Mouse (Mus musculus) CH12.LX (cell line): ENCODE measurements around the gene Pigr. TPM values are rescaled to one million over a fixed set of nuclear protein-coding genes. Genes with fewer than 3 reads are reported as not detected.

ENCODE experiments used
- DNase-seq: peaks from one replicate; pipeline ENCODE4 v3.0.0-alpha.2; 2013; ENCODE audit errors: extremely low read depth
- H3K27ac ChIP-seq: 2 replicates; pipeline ENCODE4 v1.5.1; 2012; ENCODE audit warnings: low read depth, mild to moderate bottlenecking, control low read depth, moderate library complexity; ENCODE audit not compliant: insufficient read depth
- H3K27me3 ChIP-seq: replicated peaks from 2 replicates; pipeline ENCODE3; 2012; ENCODE audit warnings: inconsistent platforms
- H3K36me3 ChIP-seq, 2 experiments: replicated peaks in 1 of 2; 2 replicates each; pipeline versions ENCODE3 to v1.6.1; 2012; ENCODE audit warnings: inconsistent platforms in 1 of 2, low read length in 1 of 2, mild to moderate bottlenecking in 1 of 2, mixed read lengths in 1 of 2, moderate library complexity in 1 of 2; ENCODE audit not compliant: control insufficient read depth in 1 of 2, insufficient read depth in 1 of 2
- H3K4me1 ChIP-seq, 2 experiments: 2 replicates each; pipeline ENCODE4 v1.6.1; 2012; ENCODE audit warnings: inconsistent platforms in 1 of 2, moderate library complexity in 1 of 2; ENCODE audit not compliant: insufficient read depth in 2 of 2, control insufficient read depth in 1 of 2
- H3K4me2 ChIP-seq: 2 replicates; pipeline ENCODE4 v1.6.1; 2012; ENCODE audit warnings: low read depth, mild to moderate bottlenecking, control low read depth; ENCODE audit not compliant: poor library complexity, insufficient read depth, severe bottlenecking
- H3K4me3 ChIP-seq, 3 experiments: fragments of 150-350 bp in 1 of 3; sonication (generic) in 1 of 3; replicated peaks in 1 of 3; 2 replicates each; pipeline versions ENCODE3 to v1.5.1; 2011 to 2012; ENCODE audit warnings: low read depth in 2 of 3, low read length in 2 of 3, mild to moderate bottlenecking in 2 of 3, moderate library complexity in 2 of 3, control low read depth in 1 of 3, improper control_type of control experiment in 1 of 3, inconsistent platforms in 1 of 3, mixed read lengths in 1 of 3; ENCODE audit not compliant: poor library complexity in 1 of 3
- H3K79me2 ChIP-seq: replicated peaks from 2 replicates; pipeline ENCODE4 v1.6.1; 2012; ENCODE audit warnings: mild to moderate bottlenecking, moderate library complexity; ENCODE audit not compliant: control insufficient read depth, poor library complexity, insufficient read depth, severe bottlenecking; ENCODE audit errors: extremely low read depth
- H3K9ac ChIP-seq: 2 replicates; pipeline ENCODE4 v1.6.1; 2012; ENCODE audit warnings: low read depth, mild to moderate bottlenecking, control low read depth, moderate library complexity; ENCODE audit not compliant: insufficient read depth
- H3K9me3 ChIP-seq: replicated peaks from 2 replicates; pipeline ENCODE3; 2012; ENCODE audit warnings: low read length, inconsistent platforms, mixed read lengths
- BHLHE40 ChIP-seq: IDR thresholded peaks from 2 replicates; pipeline ENCODE4 v1.6.1; 2011; ENCODE audit warnings: mild to moderate bottlenecking, low read depth, low read length, improper control_type of control experiment
- CHD1 ChIP-seq: IDR thresholded peaks from 2 replicates; pipeline ENCODE4 v1.6.1; 2012; ENCODE audit warnings: low read depth, low read length, improper control_type of control experiment, inconsistent platforms
- CHD2 ChIP-seq: IDR thresholded peaks from 2 replicates; pipeline ENCODE4 v1.6.1; 2011; ENCODE audit warnings: low read length, improper control_type of control experiment
- CTCF ChIP-seq, 2 experiments: IDR thresholded peaks in 1 of 2; conservative IDR thresholded peaks in 1 of 2; 2 replicates each; pipeline ENCODE4 v1.5.1; 2011 to 2012; ENCODE audit warnings: low read depth in 2 of 2, low read length in 2 of 2, improper control_type of control experiment in 1 of 2, inconsistent platforms in 1 of 2, mild to moderate bottlenecking in 1 of 2, moderate library complexity in 1 of 2
- E2F4 ChIP-seq: IDR thresholded peaks from 2 replicates; pipeline ENCODE4 v1.6.1; 2011; ENCODE audit warnings: low read depth, low read length, improper control_type of control experiment; ENCODE audit not compliant: insufficient replicate concordance
- ELF1 ChIP-seq: IDR thresholded peaks from 2 replicates; pipeline ENCODE4 v1.6.1; 2014; ENCODE audit warnings: low read depth, mild to moderate bottlenecking, inconsistent platforms, low read length, improper control_type of control experiment
- EP300 ChIP-seq: IDR thresholded peaks from 2 replicates; pipeline ENCODE4 v1.6.1; 2011; ENCODE audit warnings: low read length, improper control_type of control experiment
- ETS1 ChIP-seq: conservative IDR thresholded peaks from 2 replicates; pipeline ENCODE4 v1.6.1; 2012; ENCODE audit warnings: low read depth, mild to moderate bottlenecking, inconsistent platforms, low read length, improper control_type of control experiment, moderate library complexity
- GABPA ChIP-seq: IDR thresholded peaks from 2 replicates; pipeline ENCODE4 v1.6.1; 2012; ENCODE audit warnings: low read depth, low read length, improper control_type of control experiment, inconsistent platforms; ENCODE audit not compliant: insufficient replicate concordance
- HCFC1 ChIP-seq: IDR thresholded peaks from 2 replicates; pipeline ENCODE4 v1.6.1; 2012; ENCODE audit warnings: low read depth, mild to moderate bottlenecking, inconsistent platforms, low read length, improper control_type of control experiment
- IRF4 ChIP-seq: IDR thresholded peaks from 2 replicates; pipeline ENCODE4 v1.6.1; 2014; ENCODE audit warnings: low read depth, mild to moderate bottlenecking, inconsistent platforms, low read length, improper control_type of control experiment
- JUN ChIP-seq: IDR thresholded peaks from 2 replicates; pipeline ENCODE4 v1.6.1; 2011; ENCODE audit warnings: low read depth, mild to moderate bottlenecking, low read length, improper control_type of control experiment, moderate library complexity; ENCODE audit not compliant: insufficient read depth
- JUND ChIP-seq: conservative IDR thresholded peaks from 2 replicates; pipeline ENCODE4 v1.6.1; 2011; ENCODE audit warnings: low read depth, low read length, improper control_type of control experiment
- KAT2A ChIP-seq: IDR thresholded peaks from 2 replicates; pipeline ENCODE4 v1.6.1; 2012; ENCODE audit warnings: low read length, improper control_type of control experiment, inconsistent platforms; ENCODE audit not compliant: insufficient replicate concordance
- MAFK ChIP-seq: IDR thresholded peaks from 2 replicates; pipeline ENCODE4 v1.6.1; 2011; ENCODE audit warnings: low read length, improper control_type of control experiment; ENCODE audit not compliant: insufficient replicate concordance
- MAX ChIP-seq: IDR thresholded peaks from 2 replicates; pipeline ENCODE4 v1.6.1; 2011; ENCODE audit warnings: low read length, improper control_type of control experiment
- MAZ ChIP-seq: IDR thresholded peaks from 2 replicates; pipeline ENCODE4 v1.6.1; 2012; ENCODE audit warnings: low read depth, mild to moderate bottlenecking, inconsistent platforms, low read length, improper control_type of control experiment, moderate library complexity
- MEF2A ChIP-seq: IDR thresholded peaks from 2 replicates; pipeline ENCODE4 v1.6.1; 2014; ENCODE audit warnings: low read depth, mild to moderate bottlenecking, inconsistent platforms, low read length, improper control_type of control experiment, borderline replicate concordance
- MXI1 ChIP-seq: IDR thresholded peaks from 2 replicates; pipeline ENCODE4 v1.6.1; 2011; ENCODE audit warnings: mild to moderate bottlenecking, low read depth, low read length, improper control_type of control experiment
- MYC ChIP-seq: IDR thresholded peaks from 2 replicates; pipeline ENCODE4 v1.6.1; 2011; ENCODE audit warnings: low read depth, mild to moderate bottlenecking, improper control_type of control experiment, low read length
- NELFE ChIP-seq: IDR thresholded peaks from 2 replicates; pipeline ENCODE4 v1.6.1; 2011; ENCODE audit warnings: low read depth, low read length, improper control_type of control experiment
- NRF1 ChIP-seq: IDR thresholded peaks from 2 replicates; pipeline ENCODE4 v1.6.1; 2014; ENCODE audit warnings: low read depth, mild to moderate bottlenecking, inconsistent platforms, low read length, improper control_type of control experiment, moderate library complexity
- PAX5 ChIP-seq: IDR thresholded peaks from 2 replicates; pipeline ENCODE4 v1.6.1; 2012; ENCODE audit warnings: low read length, inconsistent platforms, mixed read lengths
- POLR2A ChIP-seq: IDR thresholded peaks from 2 replicates; pipeline ENCODE4 v1.6.1; 2011; ENCODE audit warnings: low read depth, mild to moderate bottlenecking, improper control_type of control experiment, low read length
- POLR2AphosphoS2 ChIP-seq: IDR thresholded peaks from 2 replicates; pipeline ENCODE4 v1.6.1; 2011; ENCODE audit warnings: low read depth, low read length, improper control_type of control experiment
- RAD21 ChIP-seq: IDR thresholded peaks from 2 replicates; pipeline ENCODE4 v1.6.1; 2011; ENCODE audit warnings: low read depth, mild to moderate bottlenecking, low read length, improper control_type of control experiment, moderate library complexity
- RCOR1 ChIP-seq: conservative IDR thresholded peaks from 2 replicates; pipeline ENCODE4 v1.6.1; 2012; ENCODE audit warnings: low read depth, mild to moderate bottlenecking, inconsistent platforms, low read length, improper control_type of control experiment
- SIN3A ChIP-seq: IDR thresholded peaks from 2 replicates; pipeline ENCODE4 v1.6.1; 2012; ENCODE audit warnings: low read length, improper control_type of control experiment, inconsistent platforms
- SMC3 ChIP-seq: IDR thresholded peaks from 2 replicates; pipeline ENCODE4 v1.6.1; 2011; ENCODE audit warnings: low read depth, low read length, improper control_type of control experiment
- TBP ChIP-seq: conservative IDR thresholded peaks from 2 replicates; pipeline ENCODE4 v1.6.1; 2011; ENCODE audit warnings: low read depth, low read length, improper control_type of control experiment
- TCF12 ChIP-seq: IDR thresholded peaks from 2 replicates; pipeline ENCODE4 v1.6.1; 2014; ENCODE audit warnings: low read depth, mild to moderate bottlenecking, inconsistent platforms, low read length, improper control_type of control experiment
- UBTF ChIP-seq: IDR thresholded peaks from 2 replicates; pipeline ENCODE4 v1.6.1; 2012; ENCODE audit warnings: low read depth, mild to moderate bottlenecking, inconsistent platforms, low read length, improper control_type of control experiment, moderate library complexity
- USF1 ChIP-seq: IDR thresholded peaks from 2 replicates; pipeline ENCODE4 v1.6.1; 2014; ENCODE audit warnings: low read depth, mild to moderate bottlenecking, inconsistent platforms, low read length, improper control_type of control experiment
- USF2 ChIP-seq: conservative IDR thresholded peaks from 2 replicates; pipeline ENCODE4 v1.6.1; 2011; ENCODE audit warnings: low read depth, low read length, improper control_type of control experiment
- ZC3H11A ChIP-seq: IDR thresholded peaks from 2 replicates; pipeline ENCODE4 v1.6.1; 2012; ENCODE audit warnings: low read depth, mild to moderate bottlenecking, inconsistent platforms, low read length, improper control_type of control experiment
- ZKSCAN1 ChIP-seq: IDR thresholded peaks from 2 replicates; pipeline ENCODE4 v1.6.1; 2012; ENCODE audit warnings: low read depth, inconsistent platforms, low read length, improper control_type of control experiment, borderline replicate concordance
- ZMIZ1 ChIP-seq: IDR thresholded peaks from 2 replicates; pipeline ENCODE4 v1.6.1; 2012; ENCODE audit warnings: low read depth, mild to moderate bottlenecking, inconsistent platforms, low read length, improper control_type of control experiment
- ZNF384 ChIP-seq: IDR thresholded peaks from 2 replicates; pipeline ENCODE4 v1.6.1; 2012; ENCODE audit warnings: low read depth, low read length, improper control_type of control experiment, inconsistent platforms
- dilution Hi-C: fragments of 300-500 bp; cut with MboI; formaldehyde crosslinking; loops from 2 replicates; pipeline ENCODE4 v1.14.3; 2020; ENCODE audit warnings: low sequenced_read_pairs; ENCODE audit not compliant: extremely low pct_unique_long_range_greater_than_20kb, extremely low pct_ligation_motif_present
- in situ Hi-C: fragments of 300-500 bp; cut with MboI; formaldehyde crosslinking; loops from 3 replicates; pipeline ENCODE4 v1.14.3; 2019; ENCODE audit warnings: low sequenced_read_pairs, low pct_ligation_motif_present, low pct_unique_long_range_greater_than_20kb, mixed read lengths
- polyA plus RNA-seq: library from polyadenylated mRNA; unstranded; fragments of >175 nt; gene quantifications from 2 replicates; pipeline ENCODE4 v1.2.1, GENCODE M21; 2012; ENCODE audit warnings: low read depth; ENCODE audit not compliant: insufficient read length
- total RNA-seq, 2 experiments: library from RNA; depleted of rRNA; stranded (reverse); fragments of 300-350 nt in 1 of 2; fragments of >200 nt in 1 of 2; gene quantifications; 2 replicates each; pipeline ENCODE4 v1.2.3; 2012 to 2014

The Pigr gene
- total and polyA plus RNA-seq, 3 experiments, result 0.04 to 0.21 TPM; not detected in 1

DNA sequence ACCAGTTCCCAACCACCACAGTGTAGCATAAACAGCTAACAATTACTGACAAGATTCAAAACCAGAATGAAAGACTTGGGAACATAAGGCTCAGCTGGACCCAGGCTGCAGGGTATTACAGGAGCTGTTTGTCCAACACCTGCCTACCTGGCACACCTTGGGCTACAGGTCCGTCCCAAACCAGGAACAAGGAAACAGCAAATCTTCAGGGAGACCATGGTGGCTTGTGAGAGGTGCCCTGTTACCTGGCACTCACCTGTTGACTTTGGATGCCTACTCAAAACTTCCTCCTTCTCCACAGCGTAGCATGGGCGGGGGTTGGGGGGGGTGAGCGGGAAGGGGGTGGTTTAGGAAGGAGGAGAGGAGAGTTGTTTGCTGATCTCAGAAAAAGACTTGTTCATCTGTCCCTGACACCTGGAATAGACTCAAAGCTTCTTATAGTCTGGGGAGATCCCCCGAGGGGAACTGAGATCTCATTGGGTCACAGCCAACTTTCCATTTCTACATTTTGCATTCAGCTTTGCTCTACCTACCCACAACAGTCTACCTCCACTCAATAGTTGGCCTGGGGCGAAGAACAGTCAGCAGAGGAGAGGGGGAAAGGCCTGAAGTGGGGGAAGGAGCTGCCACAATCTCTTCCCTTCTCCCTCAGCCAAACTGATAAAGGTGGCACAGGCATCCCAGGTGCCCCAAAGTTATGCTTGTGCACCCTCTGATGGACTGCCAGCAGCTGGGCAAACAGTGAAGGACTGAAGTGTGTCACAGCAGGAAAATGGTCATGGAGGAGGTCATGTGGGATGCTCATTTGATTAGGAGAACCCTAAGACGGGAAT lies 6.0 kb upstream of the Pigr start:
- Histone ChIP-seq H3K4me1 (peaks cover 25 to 68% of the 10 kb centered on the region in 2 experiments), H3K9me3 (no peaks in the 10 kb centered on the region), H3K27me3 (no peaks in the 10 kb centered on the region), H3K9ac (no peak overlapping the region), H3K4me3 (peak overlapping the region; percentile 14 to 40 (median 31)), H3K27ac (peak overlapping the region; percentile 67), H3K79me2 (no peaks in the 10 kb centered on the region), H3K4me2 (peak overlapping the region; percentile 80), H3K36me3 (no peaks in the 10 kb centered on the region)
- in situ Hi-C loops, result no loop called here
- DNase-seq, result peak; percentile 89
- dilution Hi-C loops, result no loop called here
- TF ChIP-seq SMC3 (no peak), MEF2A (peak; percentile 90), ZNF384 (no peak), ETS1 (peak; percentile 73), ZMIZ1 (no peak), MAZ (peak; percentile 73), KAT2A (no peak), ZKSCAN1 (no peak), RAD21 (no peak; the same call in 1 of the 2 replicates), POLR2AphosphoS2 (no peak), MAX (no peak; the same call in 1 of the 2 replicates), ZC3H11A (no peak), MXI1 (no peak), E2F4 (no peak), UBTF (no peak), MAFK (peak; percentile 72), GABPA (no peak), SIN3A (0 out of 2 replicates have a peak, but pooled peaks have one; percentile 34), JUND (0 out of 2 replicates have a peak, but pooled peaks have one; percentile 5), EP300 (peak; percentile 92), TBP (peak; percentile 77), TCF12 (peak; percentile 95), ELF1 (peak; percentile 31), USF1 (no peak), CTCF (conservative IDR thresholded peaks at IDR 0.05 in 1 of 2, IDR thresholded peaks at IDR 0.05 in 1 of 2; ENCODE audit: low read depth in 2 of 2, low read length in 2 of 2) (no peak), JUN (peak; percentile 50), CHD2 (peak; percentile 82), RCOR1 (peak; percentile 70; the same call in 1 of the 2 replicates), HCFC1 (no peak), MYC (peak; percentile 10; the same call in 1 of the 2 replicates), PAX5 (no peak), CHD1 (no peak; the same call in 1 of the 2 replicates), USF2 (no peak), NRF1 (no peak), IRF4 (peak; percentile 90), POLR2A (no peak), NELFE (0 out of 2 replicates have a peak, but pooled peaks have one; percentile 34), BHLHE40 (peak; percentile 60)
- TF ChIP-seq, all 38 proteins: peak for 17
